Mouse (Mus musculus) intestine, embryonic 16.5 days (tissue): Measurements from ENCODE around the gene Gm10135. TPM values are rescaled to one million over a fixed set of nuclear protein-coding genes. Genes with fewer than 3 reads are reported as not detected.
"Not testable (repeated sequence)": the region's sequence is repeated elsewhere in the genome, so short reads cannot be mapped to it uniquely, and the experiment has no call there.

Experiments
- ATAC-seq: fragments of 200-750 bp; cut with Nextera tagmentation; 2 replicates; pipeline ENCODE4 v1.8.0; 2017; ENCODE audit warnings: moderate TSS enrichment, moderate library complexity
- H3K27ac ChIP-seq: fragments of 300-500 bp; sonication (generic); 2 replicates; pipeline ENCODE4 v1.5.1; 2014; ENCODE audit warnings: mild to moderate bottlenecking, low read length
- H3K27me3 ChIP-seq: fragments of 300-500 bp; sonication (generic); replicated peaks from 2 replicates; pipeline ENCODE4 v1.6.1; 2014; ENCODE audit warnings: low read length, control low read depth, mixed read lengths; ENCODE audit not compliant: control insufficient read depth, insufficient read depth
- H3K36me3 ChIP-seq: fragments of 300-500 bp; sonication (generic); 2 replicates; pipeline ENCODE4 v1.6.1; 2014; ENCODE audit warnings: low read length, control low read depth; ENCODE audit not compliant: control insufficient read depth, insufficient read depth
- H3K4me1 ChIP-seq: fragments of 300-500 bp; sonication (generic); 2 replicates; pipeline ENCODE4 v1.6.1; 2014; ENCODE audit warnings: low read length, control low read depth, mixed read lengths; ENCODE audit not compliant: control insufficient read depth, insufficient read depth
- H3K4me2 ChIP-seq: fragments of 300-500 bp; sonication (generic); 2 replicates; pipeline ENCODE4 v1.6.1; 2014; ENCODE audit warnings: low read depth, low read length, control low read depth
- H3K4me3 ChIP-seq: fragments of 300-500 bp; sonication (generic); 2 replicates; pipeline ENCODE4 v1.5.1; 2014; ENCODE audit warnings: mild to moderate bottlenecking, low read length
- H3K9ac ChIP-seq: fragments of 300-500 bp; sonication (generic); 2 replicates; pipeline ENCODE4 v1.6.1; 2014; ENCODE audit warnings: low read depth, low read length
- H3K9me3 ChIP-seq: fragments of 300-500 bp; sonication (generic); 2 replicates; pipeline ENCODE4 v1.6.1; 2016; ENCODE audit warnings: low read length, control low read depth; ENCODE audit not compliant: control insufficient read depth
- WGBS: fragments of 180-500 bp; shearing (Covaris S2); extraction: QIAGEN DNeasy Blood & Tissue Kit; methylation state at CpG from one replicate; pipeline ENCODE4 v1.1.7; 2014; 5-methylcytosine and 5-hydroxymethylcytosine counted together
- polyA plus RNA-seq: library from polyadenylated mRNA; unstranded; fragments of >200 nt; fragmentation: Nextera tagmentation; extraction: Ambion mirVana; gene quantifications from 2 replicates; pipeline ENCODE4 v1.2.1, GENCODE M21; 2015

Gene Gm10135
- polyA plus RNA-seq, 1 experiment from 2014 or later = not detected

DNA sequence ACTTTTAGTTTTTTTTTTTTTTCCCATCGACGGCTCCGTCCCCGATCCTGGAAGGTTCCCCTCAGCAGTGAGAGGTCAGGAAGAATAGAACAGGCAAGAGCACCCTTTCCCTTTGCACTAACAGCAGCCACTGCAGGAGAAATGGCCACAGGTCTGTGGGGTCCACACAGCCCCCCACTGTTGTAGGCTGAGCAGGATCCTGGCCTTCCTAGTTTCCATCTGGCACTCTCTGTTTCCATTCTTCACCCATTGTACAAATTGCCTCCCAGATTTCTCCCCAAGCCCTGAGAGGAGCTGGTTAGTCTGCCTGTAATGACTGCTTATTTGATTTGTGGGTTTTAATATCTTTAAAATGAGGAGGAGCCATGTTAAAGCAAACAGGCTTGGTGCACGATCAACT is 29.5 kb upstream of the Gm10135 start:
- ATAC-seq = no peak
- Histone ChIP-seq H3K27ac (no peak overlapping the region), H3K9me3 (no peaks in the 10 kb centered on the region), H3K27me3 (peaks cover 21% of the 10 kb centered on the region), H3K4me3 (no peak overlapping the region), H3K4me1 (peaks cover 3% of the 10 kb centered on the region), H3K4me2 (no peak overlapping the region), H3K9ac (no peak overlapping the region), H3K36me3 (no peaks in the 10 kb centered on the region)
- WGBS = 83% methylated on average over 5 of the region's 5 CpGs

DNA sequence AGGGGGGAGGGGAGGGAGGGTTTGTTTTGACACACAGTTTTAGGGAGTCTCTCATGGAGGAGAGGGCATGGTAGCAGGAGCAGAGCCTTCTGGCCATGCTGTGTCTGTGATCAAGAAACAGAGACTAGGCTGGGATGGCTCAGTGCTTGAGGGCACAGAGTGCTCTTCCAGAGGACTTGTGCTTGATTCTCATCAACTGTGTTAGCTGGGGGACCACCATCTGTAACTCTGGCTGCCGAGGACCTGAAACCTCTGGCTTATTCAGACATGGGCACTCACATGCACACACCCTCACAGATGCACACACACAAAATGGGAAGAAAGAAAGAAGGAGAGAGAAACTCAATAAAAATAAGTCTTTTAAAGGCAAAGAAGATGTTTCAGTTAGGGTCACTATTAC is 24.0 kb upstream of the Gm10135 start:
- WGBS = 67% methylated on average over 1 of the region's 1 CpGs
- H3K36me3 ChIP-seq, H3K27me3 ChIP-seq, H3K9me3 ChIP-seq, H3K9ac ChIP-seq, H3K4me3 ChIP-seq, H3K4me2 ChIP-seq, H3K4me1 ChIP-seq, ATAC-seq, H3K27ac ChIP-seq: not testable (repeated sequence)

GRCm38 (mm10) chr5:72995379-72995778 is 20.9 kb upstream of the Gm10135 start:
- no peak overlapping the region for H3K4me3 ChIP-seq
- H3K36me3 ChIP-seq = no peaks in the 10 kb centered on the region
- no peak overlapping the region for H3K4me2 ChIP-seq
- H3K9me3 ChIP-seq = no peaks in the 10 kb centered on the region
- H3K27me3 ChIP-seq = no peaks in the 10 kb centered on the region
- no peaks in the 10 kb centered on the region for H3K4me1 ChIP-seq
- H3K27ac ChIP-seq = no peak overlapping the region
- H3K9ac ChIP-seq = no peak overlapping the region
- 53% methylated on average over 10 of the region's 10 CpGs for WGBS
- ATAC-seq = no peak

GRCm38 (mm10) chr5:72994928-72995327 is 20.4 kb upstream of the Gm10135 start:
- no peaks in the 10 kb centered on the region for H3K9me3 ChIP-seq
- no peak overlapping the region for H3K4me3 ChIP-seq
- H3K27ac ChIP-seq = no peak overlapping the region
- 64% methylated on average over 2 of the region's 2 CpGs for WGBS
- no peaks in the 10 kb centered on the region for H3K36me3 ChIP-seq
- no peak overlapping the region for H3K4me2 ChIP-seq
- no peak for ATAC-seq
- H3K4me1 ChIP-seq = no peaks in the 10 kb centered on the region
- H3K27me3 ChIP-seq = no peaks in the 10 kb centered on the region
- no peak overlapping the region for H3K9ac ChIP-seq

DNA sequence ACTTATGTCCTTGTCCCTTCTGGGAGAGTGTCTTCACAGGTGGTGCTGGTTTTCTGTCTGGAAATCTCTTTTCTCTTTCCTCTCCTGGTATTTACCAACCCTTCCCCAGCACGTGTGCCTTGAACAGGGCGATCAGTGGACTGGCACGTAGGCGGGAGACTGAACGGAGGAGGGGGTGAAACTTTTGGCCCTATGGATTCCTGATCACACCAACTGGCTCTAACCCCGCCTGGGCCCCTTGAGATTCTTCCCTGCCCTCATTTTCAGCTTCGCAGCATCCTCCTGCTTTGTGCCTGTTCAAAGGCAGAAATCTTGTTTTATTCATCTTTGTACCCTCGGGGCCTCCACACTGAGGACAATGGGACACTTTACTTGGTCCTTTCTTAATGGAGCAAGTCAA is 19.9 kb upstream of the Gm10135 start:
- ATAC-seq = no peak
- no peaks in the 10 kb centered on the region for H3K27me3 ChIP-seq
- H3K4me3 ChIP-seq = no peak overlapping the region
- no peak overlapping the region for H3K4me2 ChIP-seq
- H3K9me3 ChIP-seq = no peaks in the 10 kb centered on the region
- H3K4me1 ChIP-seq = no peaks in the 10 kb centered on the region
- no peaks in the 10 kb centered on the region for H3K36me3 ChIP-seq
- no peak overlapping the region for H3K27ac ChIP-seq
- H3K9ac ChIP-seq = no peak overlapping the region
- WGBS = 75% methylated on average over 8 of the region's 8 CpGs

DNA sequence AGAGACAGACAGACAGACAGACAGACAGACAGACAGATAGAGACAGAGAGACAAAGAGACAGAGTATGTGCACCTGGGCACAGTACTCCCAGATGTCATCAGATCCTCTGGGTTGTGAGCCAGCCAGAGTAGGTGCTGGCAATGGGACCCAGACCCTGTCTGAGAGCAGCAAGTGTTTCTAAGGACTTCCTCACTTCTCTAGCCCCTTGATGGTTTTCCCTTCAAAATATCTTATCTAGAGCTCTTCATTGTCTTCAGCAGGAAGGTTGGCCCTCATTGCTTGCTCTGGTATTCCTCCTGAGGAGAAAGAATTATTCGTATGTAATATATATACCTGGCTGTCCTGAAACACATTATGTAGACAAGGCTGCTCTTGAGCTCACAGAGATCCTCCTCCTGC is 18.0 kb upstream of the Gm10135 start:
- no peak for ATAC-seq
- Histone ChIP-seq H3K9me3 (no peaks in the 10 kb centered on the region), H3K4me3 (no peak overlapping the region), H3K4me2 (no peak overlapping the region), H3K4me1 (no peaks in the 10 kb centered on the region), H3K9ac (no peak overlapping the region), H3K27me3 (no peaks in the 10 kb centered on the region), H3K36me3 (no peaks in the 10 kb centered on the region), H3K27ac (no peak overlapping the region)
- WGBS = 82% methylated on average over 1 of the region's 1 CpGs

- H3K27me3 ChIP-seq = no peaks in the 10 kb centered on the region
- H3K36me3 ChIP-seq = no peaks in the 10 kb centered on the region
- WGBS = 71% methylated on average over 8 of the region's 8 CpGs
- ATAC-seq = no peak
- no peak overlapping the region for H3K4me3 ChIP-seq
- no peak overlapping the region for H3K27ac ChIP-seq
- no peak overlapping the region for H3K9ac ChIP-seq
- no peak overlapping the region for H3K4me2 ChIP-seq
- H3K9me3 ChIP-seq = no peaks in the 10 kb centered on the region
- H3K4me1 ChIP-seq = no peaks in the 10 kb centered on the region
Measured at GRCm38 (mm10) chr5:72989756-72990155, 15.3 kb upstream of the Gm10135 start.

GRCm38 (mm10) chr5:72987786-72988185 is 13.3 kb upstream of the Gm10135 start:
- no peak for ATAC-seq
- H3K9ac ChIP-seq = no peak overlapping the region
- H3K27me3 ChIP-seq = no peaks in the 10 kb centered on the region
- no peak overlapping the region for H3K27ac ChIP-seq
- H3K9me3 ChIP-seq = no peaks in the 10 kb centered on the region
- H3K4me3 ChIP-seq = no peak overlapping the region
- H3K4me1 ChIP-seq = 0 out of 2 replicates have a peak, but pooled peaks cover 2% of the 10 kb centered on the region
- no peaks in the 10 kb centered on the region for H3K36me3 ChIP-seq
- no peak overlapping the region for H3K4me2 ChIP-seq
- WGBS = 66% methylated on average over 7 of the region's 7 CpGs

DNA sequence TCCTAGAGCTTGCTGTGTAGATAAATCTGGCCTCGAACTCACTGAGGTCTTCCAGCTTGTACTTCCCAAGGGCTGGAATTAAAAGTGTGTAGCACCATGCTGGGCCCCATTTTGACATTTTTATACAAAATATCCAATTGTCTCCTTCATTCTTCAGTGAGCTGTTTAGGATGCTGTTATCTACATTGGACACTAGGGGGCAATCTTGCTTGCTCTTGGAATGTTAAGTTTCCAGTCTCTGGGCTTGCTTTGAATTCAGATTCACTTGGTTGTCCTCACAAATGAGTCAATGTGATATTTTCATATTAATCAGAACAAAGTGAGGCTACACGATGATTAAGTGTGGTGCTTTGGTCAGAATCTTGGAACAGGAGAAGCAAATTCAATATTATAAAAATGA is 9.6 kb upstream of the Gm10135 start:
- Histone ChIP-seq H3K4me3 (no peak overlapping the region), H3K27ac (no peak overlapping the region), H3K4me1 (0 out of 2 replicates have a peak, but pooled peaks cover 2% of the 10 kb centered on the region), H3K9me3 (no peaks in the 10 kb centered on the region), H3K9ac (no peak overlapping the region), H3K4me2 (no peak overlapping the region), H3K36me3 (no peaks in the 10 kb centered on the region), H3K27me3 (no peaks in the 10 kb centered on the region)
- 10% methylated on average over 2 of the region's 2 CpGs for WGBS
- ATAC-seq = no peak

GRCm38 (mm10) chr5:72976539-72976938 is 2.0 kb upstream of the Gm10135 start:
- no peaks in the 10 kb centered on the region for H3K36me3 ChIP-seq
- ATAC-seq = no peak
- H3K4me1 ChIP-seq = no peaks in the 10 kb centered on the region
- H3K9me3 ChIP-seq = no peaks in the 10 kb centered on the region
- H3K4me2 ChIP-seq = no peak overlapping the region
- no peak overlapping the region for H3K4me3 ChIP-seq
- no peak overlapping the region for H3K9ac ChIP-seq
- 90% methylated on average over 4 of the region's 4 CpGs for WGBS
- no peaks in the 10 kb centered on the region for H3K27me3 ChIP-seq
- H3K27ac ChIP-seq = no peak overlapping the region
